Comparison of ENCODE assay signal across 9 mouse cellular contexts in genomic region chr14:78273571-78273970, GRCm38 (mm10). TPM values are rescaled to one million over a fixed set of nuclear protein-coding genes. Genes with fewer than 3 reads are reported as not detected.
DNase-seq lines count a peak whose midpoint lies in the region; ATAC-seq and TF ChIP-seq lines count a peak whose summit lies in the region.
"Had no signal": no experiment of that assay in that cellular context is flagged by ENCODE, and none has a peak within 500 bp of the region (broad histone marks: within the 10 kb centered on the region; RNA-seq: fewer than 3 reads in every experiment).

No protein-coding gene starts in this region.

- no peak overlapping the region for H3K4me3 ChIP-seq in hindbrain, embryonic 11.5 days (ENCODE audit: low read depth, low read length)
- no peak overlapping the region for H3K4me3 ChIP-seq in hindbrain, embryonic 12.5 days
- no peak overlapping the region for H3K4me3 ChIP-seq in lung, adult 2 months (replicated peaks; ENCODE audit: extremely low read depth, low read depth, low read length)

- no peak overlapping the region for H3K9ac ChIP-seq in hindbrain, embryonic 11.5 days (ENCODE audit: low read depth, low read length)
- H3K9ac ChIP-seq in hindbrain, embryonic 12.5 days = no peak overlapping the region

- ATAC-seq in hindbrain, embryonic 11.5 days (ENCODE audit: low FRiP score) = no peak
- ATAC-seq in hindbrain, embryonic 12.5 days (ENCODE audit: low FRiP score) = no peak
- ATAC-seq in erythroid progenitor cell, adult 5-6 weeks (replicated peaks; ENCODE audit: low FRiP score, poor library complexity, severe bottlenecking) = no peak

- no peaks in the 10 kb centered on the region for H3K9me3 ChIP-seq in hindbrain, embryonic 11.5 days (ENCODE audit: control insufficient read depth, low read length)
- no peaks in the 10 kb centered on the region for H3K9me3 ChIP-seq in hindbrain, embryonic 12.5 days (replicated peaks)

- no peaks in the 10 kb centered on the region for H3K36me3 ChIP-seq in hindbrain, embryonic 11.5 days (ENCODE audit: control insufficient read depth, insufficient read depth, low read length)
- H3K36me3 ChIP-seq in hindbrain, embryonic 12.5 days = no peaks in the 10 kb centered on the region
- no peaks in the 10 kb centered on the region for H3K36me3 ChIP-seq in splenic B cell, adult 2 months (ENCODE audit: control insufficient read depth, insufficient read depth, low read length, poor library complexity, severe bottlenecking)

- no peak for TF ChIP-seq POLR2A in lung, adult 2 months (IDR thresholded peaks at IDR 0.05; ENCODE audit: borderline replicate concordance, extremely low read depth, low read depth, low read length)

- WGBS in hindbrain, embryonic 11.5 days = 77% methylated on average over 7 of the region's 7 CpGs
- WGBS in hindbrain, embryonic 12.5 days = 73% methylated on average over 7 of the region's 7 CpGs
- WGBS in lung, adult 2 months = 70% methylated on average over 7 of the region's 7 CpGs

- H3K27ac ChIP-seq in hindbrain, embryonic 11.5 days (ENCODE audit: low read depth, low read length) = no peak overlapping the region
- H3K27ac ChIP-seq in hindbrain, embryonic 12.5 days = no peak overlapping the region

- H3K4me2 ChIP-seq in hindbrain, embryonic 11.5 days (replicated peaks; ENCODE audit: low read depth, low read length) = no peak overlapping the region
- H3K4me2 ChIP-seq in hindbrain, embryonic 12.5 days (replicated peaks) = no peak overlapping the region

- peak; percentile 49 for DNase-seq in hindbrain, embryonic 11.5 days (ENCODE audit: low spot score)
- DNase-seq in CD8-positive naive resting alpha-beta T cell, adult 2 months (ENCODE audit: low read depth in 2 of 2, low spot score in 2 of 2) = peak; percentile 36 to 51
- peak; percentile 76 for DNase-seq in adrenal gland, adult 2 months
- peak; percentile 81 for DNase-seq in induced T-regulatory cell, adult 2 months (ENCODE audit: low read depth)
- peak; percentile 26 for DNase-seq in lung, adult 2 months
- DNase-seq in splenic B cell, adult 2 months (ENCODE audit: low read depth, low spot score) = peak; percentile 60

- TF ChIP-seq CTCF in lung, adult 2 months (IDR thresholded peaks at IDR 0.05; ENCODE audit: insufficient read depth, low read length) = peak; percentile 59

- H3K4me1 ChIP-seq in hindbrain, embryonic 11.5 days (replicated peaks; ENCODE audit: control insufficient read depth, insufficient read depth, low read length) = no peaks in the 10 kb centered on the region
- H3K4me1 ChIP-seq in hindbrain, embryonic 12.5 days = no peaks in the 10 kb centered on the region
- no peaks in the 10 kb centered on the region for H3K4me1 ChIP-seq in lung, adult 2 months (ENCODE audit: control insufficient read depth, insufficient read depth, low read length)

- H3K27me3 ChIP-seq in hindbrain, embryonic 11.5 days (ENCODE audit: control insufficient read depth, insufficient read depth, low read length) = no peaks in the 10 kb centered on the region
- no peaks in the 10 kb centered on the region for H3K27me3 ChIP-seq in hindbrain, embryonic 12.5 days
- no peaks in the 10 kb centered on the region for H3K27me3 ChIP-seq in splenic B cell, adult 2 months (ENCODE audit: control insufficient read depth, insufficient read depth, low read length, poor library complexity, severe bottlenecking)

RNA-seq across cellular contexts. Expression of gene Tnfsf11, which starts 34.3 kb away (rescaled TPM):
- polyA plus RNA-seq in hindbrain, embryonic 11.5 days (2014; fragmentation: Nextera tagmentation; extraction: Ambion mirVana) = 0.08 TPM in 1 of 2 replicates, not detected in the other
- polyA plus RNA-seq in hindbrain, embryonic 12.5 days (2016; fragmentation: Nextera tagmentation; extraction: Ambion mirVana) = 0.12 TPM in 1 of 2 replicates, not detected in the other
- not detected for total RNA-seq in adrenal gland, adult 2 months (2021)
- 0.07 TPM in 1 of 2 replicates, not detected in the other for polyA plus RNA-seq in adrenal gland, adult 2 months (2012; rRNA removed)
- polyA plus RNA-seq in lung, adult 2 months (2012; rRNA removed) = 0.08 and 0.09 TPM in 2 replicates
- total RNA-seq in erythroid progenitor cell, adult 5-6 weeks (2015; ENCODE audit: low replicate concordance) = not detected in 2 replicates
- total RNA-seq in erythroid progenitor cell, adult 5-6 weeks (2017; ENCODE audit: low replicate concordance) = 0.91 TPM in 1 of 2 replicates, not detected in the other
- total RNA-seq: layer of hippocampus, postnatal 36 days had no signal

Comparison
In these comparisons a context has a peak if more than half of its experiments do, and no peak if none do; other contexts are left out.
1. DNase-seq: peak in every context shown above with its lines; median percentile 81 in induced T-regulatory cell, adult 2 months; 76 in adrenal gland, adult 2 months; 60 in splenic B cell, adult 2 months; 49 in hindbrain, embryonic 11.5 days; 44 in CD8-positive naive resting alpha-beta T cell, adult 2 months; 26 in lung, adult 2 months.